Mouse (Mus musculus) lung, postnatal 36 days (tissue): ENCODE measurements around the gene Mcts1.

Experiments
- DNase-seq: peaks from one replicate; pipeline ENCODE4 v3.0.0; 2022; ENCODE audit warnings: mixed read lengths

The Mcts1 gene

GRCm38 (mm10) chrX:38656206-38656883, 56.0 kb downstream of the Mcts1 start:
- no peak for DNase-seq
